Mouse (Mus musculus) forelimb bud, embryonic 11.5 days (tissue): ENCODE data around the gene Acyp1.
"Not testable (repeated sequence)": the region's sequence is repeated elsewhere in the genome, so short reads cannot be mapped to it uniquely, and the experiment has no call there.

Experiments used
- DNase-seq: peaks from one replicate; pipeline ENCODE4 v3.0.0-alpha.2; 2012; ENCODE audit warnings: low read depth, low spot score

The Acyp1 gene

GRCm38 (mm10) chr12:85284331-85284730, 3.9 kb downstream of the Acyp1 start:
- no peak for DNase-seq

GRCm38 (mm10) chr12:85281756-85282155, 6.5 kb downstream of the Acyp1 start:
- DNase-seq: not testable (repeated sequence)

GRCm38 (mm10) chr12:85280845-85281651, 7.2 kb downstream of the Acyp1 start:
- no peak for DNase-seq

DNA sequence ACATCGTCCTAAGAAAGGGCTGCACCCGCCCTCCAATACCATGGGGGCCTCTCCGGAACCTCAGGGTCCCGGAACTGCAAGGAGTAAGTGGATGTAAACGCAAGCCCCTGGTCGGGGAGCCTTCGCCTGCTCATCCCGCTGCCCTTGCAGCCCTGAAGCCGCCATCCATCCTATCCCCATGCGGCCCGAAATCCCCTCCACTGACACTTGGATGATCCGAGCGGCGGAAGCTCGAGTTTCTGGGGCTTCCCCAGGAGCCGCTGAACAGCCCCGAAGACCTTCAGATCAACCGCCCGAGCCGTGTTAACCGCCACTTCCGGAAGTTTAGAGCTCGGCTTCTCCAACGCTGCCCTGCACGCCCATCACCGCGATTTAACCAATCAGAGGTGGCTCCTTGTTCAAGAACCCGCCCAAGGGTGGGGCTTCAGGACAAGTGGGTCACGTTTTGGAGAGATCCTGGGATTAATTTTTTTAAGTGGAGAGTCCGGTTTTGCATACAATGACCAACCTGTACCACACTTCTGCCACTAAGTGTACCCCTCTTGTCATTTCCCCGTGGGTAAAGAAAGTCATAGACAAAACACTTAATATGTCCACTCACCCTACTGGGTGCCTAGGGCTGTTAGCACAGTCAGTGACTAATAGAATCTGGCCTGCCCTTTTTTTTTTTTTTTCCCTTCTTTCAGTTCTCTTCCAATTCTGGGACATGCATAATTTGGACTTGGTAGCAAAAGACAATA, 8.0 kb downstream of the Acyp1 start:
- peak; percentile 97 for DNase-seq

DNA sequence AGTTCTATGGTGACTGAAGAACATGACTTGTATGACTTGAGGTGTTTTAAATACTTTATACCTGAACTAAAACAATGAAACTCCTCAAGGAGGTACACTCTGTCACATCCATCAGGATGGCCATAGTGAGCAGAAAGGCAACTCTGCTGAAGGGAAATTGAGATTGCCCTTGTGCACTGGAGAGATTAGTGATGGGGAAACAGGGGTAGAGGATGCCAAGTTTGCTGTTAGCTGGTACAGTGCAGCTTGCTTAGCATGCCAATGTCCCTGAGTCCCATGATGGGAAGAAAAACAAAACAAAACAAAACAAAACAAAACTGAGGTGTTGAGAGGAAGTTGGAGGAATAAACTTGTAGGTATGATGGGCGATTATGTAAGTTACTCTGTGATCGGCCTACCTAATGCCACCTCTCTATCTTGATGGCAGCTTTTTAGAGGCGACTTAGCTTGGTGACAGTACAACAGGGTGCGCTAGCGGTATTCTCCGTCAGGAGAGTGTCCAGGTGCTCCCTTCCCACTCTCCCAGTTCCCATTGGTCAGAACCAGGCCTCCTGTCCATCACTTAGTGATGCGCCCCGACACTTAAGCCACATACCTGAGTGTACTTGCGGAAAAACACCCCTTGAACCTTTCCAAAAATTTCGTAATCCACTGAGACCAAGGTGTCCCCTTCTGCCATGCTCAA, 8.7 kb downstream of the Acyp1 start:
- no peak for DNase-seq

DNA sequence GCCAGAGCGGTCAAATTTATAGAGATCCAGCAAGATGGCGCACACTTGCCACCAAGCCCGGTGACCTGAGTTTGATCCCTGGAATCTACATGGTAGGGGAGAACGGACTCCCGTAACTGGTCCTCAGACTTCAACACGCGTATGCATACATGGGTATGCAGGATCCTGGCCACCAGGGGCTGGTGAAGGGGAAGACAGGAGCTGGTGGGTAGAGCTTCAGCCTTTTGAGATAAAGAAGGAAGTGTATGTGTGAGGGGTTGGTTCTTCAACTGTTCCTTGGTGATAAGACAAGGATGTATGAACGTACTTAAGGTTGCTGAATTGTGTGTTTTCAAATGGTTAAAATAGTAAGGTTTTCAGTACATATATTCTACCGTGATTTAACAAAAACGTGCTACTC, 9.3 kb downstream of the Acyp1 start:
- no peak for DNase-seq

- DNase-seq: no peak
Observed at GRCm38 (mm10) chr12:85276273-85276672, 12.0 kb downstream of the Acyp1 start.

- DNase-seq: no peak
Observed at GRCm38 (mm10) chr12:85273508-85273907, 14.7 kb downstream of the Acyp1 start.

GRCm38 (mm10) chr12:85271843-85272206, 16.4 kb downstream of the Acyp1 start:
- DNase-seq: no peak

DNA sequence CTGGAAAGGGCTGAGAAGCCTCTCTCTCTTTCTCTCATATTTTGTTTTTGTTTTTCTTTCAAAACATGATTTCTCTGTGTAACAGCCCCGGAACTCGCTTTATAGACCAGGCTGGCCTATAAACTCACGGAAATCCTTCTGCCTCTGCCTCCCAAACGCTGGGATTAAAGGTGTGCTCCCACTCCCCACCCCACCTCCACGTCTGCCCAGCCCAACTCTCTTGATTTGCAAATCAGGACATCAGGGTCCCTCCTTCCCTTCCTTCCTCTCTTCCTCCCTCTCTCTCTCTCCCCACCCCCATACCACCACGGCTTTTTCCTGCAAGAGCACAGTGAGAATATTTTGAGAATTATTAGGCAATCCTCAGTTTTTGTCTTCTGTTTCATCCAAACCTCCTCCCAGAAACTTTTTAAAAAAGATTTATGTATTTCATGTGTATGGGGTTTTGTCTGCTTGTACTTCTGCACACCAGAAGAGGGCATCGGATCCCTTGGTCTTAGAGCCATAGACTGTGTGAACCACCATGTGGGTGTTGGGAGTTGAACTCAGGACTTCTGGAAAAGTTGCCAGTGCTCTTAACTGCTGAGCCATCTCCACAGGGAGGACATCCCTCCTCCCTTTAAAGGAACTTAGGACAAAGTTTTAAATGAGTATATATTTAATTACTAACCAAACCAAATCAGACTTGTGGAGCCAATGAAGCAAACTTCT, 17.0 kb downstream of the Acyp1 start:
- DNase-seq: no peak

GRCm38 (mm10) chr12:85270319-85270718, 17.9 kb downstream of the Acyp1 start, which contains the start of gene Mlh3:
Mlh3 (minus strand) TSS chr12:85270599.
- peak; percentile 90 for DNase-seq

- DNase-seq: no peak
Observed at GRCm38 (mm10) chr12:85269821-85270220, 18.4 kb downstream of the Acyp1 start.

GRCm38 (mm10) chr12:85266248-85266647, 22.0 kb downstream of the Acyp1 start:
- no peak for DNase-seq

DNA sequence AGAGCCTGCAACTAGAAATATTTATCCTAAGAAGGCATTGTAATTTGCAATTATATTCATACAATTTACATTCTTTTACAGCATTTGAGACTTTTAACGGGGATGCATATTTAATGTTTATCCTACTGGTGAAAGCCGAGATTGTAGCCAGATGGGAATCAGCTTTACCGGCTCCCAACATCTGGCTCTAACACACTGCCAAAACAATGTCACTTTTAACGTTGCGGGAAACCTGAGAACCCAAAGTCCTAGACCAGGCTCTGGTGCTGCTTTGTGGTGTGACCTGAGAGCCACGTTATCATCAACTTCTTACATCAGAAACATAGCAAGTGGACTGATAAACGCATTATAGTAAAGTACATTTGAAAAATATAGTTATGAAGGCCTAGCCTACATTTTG, 23.3 kb downstream of the Acyp1 start:
- peak; percentile 85 for DNase-seq

GRCm38 (mm10) chr12:85264531-85264930, 23.7 kb downstream of the Acyp1 start:
- DNase-seq: no peak

DNA sequence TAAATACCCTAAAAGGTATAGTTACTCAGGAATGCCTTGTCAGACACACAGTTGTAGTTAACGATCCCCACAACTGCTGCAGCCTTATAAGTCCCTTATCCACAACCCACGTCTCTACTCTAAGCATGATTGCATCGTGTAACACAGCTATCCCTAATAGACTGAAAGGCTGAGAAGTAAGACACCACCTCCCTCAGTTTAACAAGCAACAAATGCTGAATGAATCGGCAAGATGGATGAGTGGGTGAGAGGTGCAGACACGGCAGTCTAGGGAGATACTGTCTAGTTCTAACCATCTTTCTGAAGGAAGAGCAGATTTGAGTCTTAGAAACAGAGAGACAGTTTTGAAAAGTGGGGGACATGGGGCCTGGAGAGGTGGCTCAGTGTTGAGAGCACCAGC, 25.0 kb downstream of the Acyp1 start:
- DNase-seq: no peak

GRCm38 (mm10) chr12:85262489-85262888, 25.7 kb downstream of the Acyp1 start:
- peak; percentile 87 for DNase-seq

DNA sequence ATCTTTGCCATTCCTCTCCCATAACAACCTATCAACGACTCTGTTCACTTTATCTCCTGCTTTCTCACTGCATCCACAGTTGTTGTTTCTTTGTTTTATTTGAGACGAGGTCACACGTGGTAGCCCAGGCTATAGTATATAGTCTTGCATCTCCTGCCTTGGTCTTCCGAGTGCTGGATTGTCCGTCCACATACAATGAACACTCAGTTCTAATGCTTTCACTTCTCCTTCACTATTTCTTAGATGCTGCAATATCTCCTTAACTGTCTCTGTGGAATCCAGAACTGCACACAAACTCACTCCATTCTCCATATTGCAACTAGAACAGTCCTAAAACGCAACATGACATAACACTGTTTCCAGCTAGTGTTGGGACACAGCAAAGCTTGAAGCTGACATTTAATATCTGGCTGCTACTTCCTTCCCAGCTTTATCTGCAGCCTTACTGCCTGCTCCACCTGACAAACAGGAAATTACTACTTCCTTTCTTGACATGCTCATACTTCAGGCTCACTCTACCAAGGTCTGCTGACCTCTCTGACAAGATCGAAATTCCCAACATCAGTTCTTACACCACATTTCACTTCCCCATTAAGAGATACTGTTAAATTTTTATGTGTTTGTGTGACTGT, 31.1 kb downstream of the Acyp1 start:
- DNase-seq: no peak

- DNase-seq: no peak
Observed at GRCm38 (mm10) chr12:85256074-85256751, 32.0 kb downstream of the Acyp1 start.

DNA sequence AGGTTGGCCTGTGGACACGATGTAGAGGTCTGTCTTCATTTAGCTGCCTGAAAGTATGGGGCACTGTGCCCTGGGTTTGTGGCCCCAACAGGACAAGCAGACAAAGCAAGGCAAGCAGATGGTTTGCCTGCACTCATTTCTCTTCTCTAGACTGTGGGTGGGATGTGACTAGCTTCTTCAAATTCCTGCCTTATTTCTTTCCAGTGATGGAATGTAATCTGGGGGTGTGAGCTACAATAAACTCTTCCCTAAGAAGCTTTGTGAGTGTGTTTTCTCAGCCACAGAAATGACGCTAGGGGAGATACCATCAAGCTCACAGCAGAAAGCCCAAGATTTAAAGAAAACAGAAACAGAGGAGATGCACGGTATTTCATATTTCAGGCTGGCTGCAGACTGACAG, 36.2 kb downstream of the Acyp1 start:
- DNase-seq: no peak

- DNase-seq: no peak
Observed at GRCm38 (mm10) chr12:85237553-85237952, 50.7 kb downstream of the Acyp1 start.
